Mouse (Mus musculus) CD4-positive, CD25-positive, alpha-beta regulatory T cell, adult 2 months (primary cell): ENCODE data around the gene App.

Experiments used
- DNase-seq: peaks from one replicate; pipeline ENCODE4 v3.0.0-alpha.2; 2012; ENCODE audit warnings: low read depth, low spot score

App gene

DNA sequence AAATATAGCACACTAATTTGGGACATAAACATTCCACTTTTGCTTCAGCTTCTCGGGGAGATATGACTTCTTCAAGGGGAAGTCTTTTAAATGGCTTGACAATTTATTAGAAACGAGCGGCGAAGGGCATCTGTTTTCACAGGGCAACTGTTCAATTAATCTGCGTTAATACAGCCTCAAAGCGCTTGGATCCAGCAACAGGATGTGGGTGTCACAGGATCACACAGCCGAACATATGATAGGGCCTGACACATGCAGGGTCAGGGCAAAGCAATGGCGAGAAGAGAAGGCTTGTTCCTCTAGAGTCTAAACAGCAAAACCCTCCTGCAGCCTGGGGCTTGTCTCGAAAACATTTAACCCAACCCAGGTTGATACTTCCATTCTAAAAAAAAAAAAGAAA lies 22.7 kb downstream of the App start:
- DNase-seq, result no peak

DNA sequence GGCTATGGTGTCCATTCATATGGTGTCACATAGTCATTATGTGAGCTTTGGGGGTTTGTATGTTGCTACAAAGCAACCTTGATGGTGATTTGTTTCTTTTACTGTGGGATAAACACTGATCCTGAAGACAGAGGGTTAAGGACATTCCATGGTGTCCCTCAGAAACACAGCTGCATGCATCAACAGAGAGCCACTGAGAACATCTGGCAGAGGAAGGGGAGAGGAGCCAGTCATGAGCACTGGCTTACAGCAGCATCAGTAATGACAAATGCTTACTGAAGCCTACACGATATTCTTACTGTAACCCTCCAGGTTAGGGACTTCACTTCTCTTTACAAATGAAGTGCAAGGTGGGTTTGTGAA lies 24.1 kb downstream of the App start:
- no peak for DNase-seq

DNA sequence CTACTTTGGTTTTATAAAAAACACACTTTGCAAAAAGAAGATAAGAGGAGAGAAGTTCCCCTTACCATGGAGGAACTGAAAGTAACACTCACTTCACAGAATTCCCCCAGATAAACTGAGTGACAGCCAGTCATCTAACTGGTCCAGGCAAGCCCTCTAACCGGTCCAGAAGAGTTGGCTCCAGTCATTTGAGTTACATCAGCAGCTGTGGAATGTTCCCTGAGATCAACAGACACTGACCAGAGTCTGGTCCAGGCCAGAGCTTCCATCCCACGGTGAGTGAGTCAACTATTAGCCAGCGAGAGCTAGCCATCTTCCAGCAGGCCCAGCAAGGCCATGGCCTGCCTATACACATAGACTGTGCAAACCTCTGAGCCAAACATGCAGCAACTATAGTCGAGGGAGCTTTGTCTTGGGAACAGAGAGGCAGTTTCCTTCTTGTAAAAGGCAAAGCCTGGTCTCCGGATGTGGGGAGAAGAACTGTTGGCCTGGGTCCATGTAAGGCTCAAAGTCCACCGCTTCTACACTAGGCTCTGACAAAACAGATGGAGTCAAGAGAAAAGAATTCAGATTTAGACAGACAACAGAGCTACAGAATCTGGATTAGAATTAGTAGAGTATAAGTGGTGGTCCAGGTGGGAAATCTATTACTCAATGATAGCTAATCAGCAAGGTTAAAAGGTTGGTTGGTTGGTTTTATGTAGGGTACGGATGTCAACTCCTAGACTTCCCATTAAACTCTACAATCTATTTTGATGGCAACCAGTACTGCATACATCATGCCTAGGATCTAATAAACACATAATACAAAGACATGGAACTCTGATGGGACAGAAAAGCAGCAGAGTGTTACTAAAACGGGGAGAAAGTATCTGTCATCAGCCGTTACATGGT lies 24.7 kb downstream of the App start:
- no peak for DNase-seq

- DNase-seq, result no peak
Measured at GRCm38 (mm10) chr16:85147440-85147839, 26.1 kb downstream of the App start.

- DNase-seq, result no peak
Measured at GRCm38 (mm10) chr16:85145771-85146178, 27.8 kb downstream of the App start.

DNA sequence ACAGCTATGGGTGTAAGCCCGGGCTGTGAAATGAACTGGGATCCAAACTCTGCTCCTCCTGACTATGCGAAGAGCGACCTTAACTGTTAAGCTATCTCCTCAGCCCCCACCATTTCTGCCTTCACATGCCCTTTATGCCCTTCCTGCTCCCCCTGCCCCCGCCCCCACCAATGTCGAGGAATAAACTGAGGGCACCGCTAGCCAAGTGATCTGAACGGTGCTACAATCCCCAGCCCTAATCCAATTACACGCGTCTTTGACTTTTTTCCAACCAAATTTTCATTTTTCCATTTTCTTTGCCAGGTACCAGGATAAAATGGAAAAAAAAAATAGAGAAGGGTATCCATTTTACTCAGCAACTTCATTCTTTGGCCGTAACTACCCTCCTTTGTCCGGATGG lies 28.2 kb downstream of the App start:
- DNase-seq, result no peak

DNA sequence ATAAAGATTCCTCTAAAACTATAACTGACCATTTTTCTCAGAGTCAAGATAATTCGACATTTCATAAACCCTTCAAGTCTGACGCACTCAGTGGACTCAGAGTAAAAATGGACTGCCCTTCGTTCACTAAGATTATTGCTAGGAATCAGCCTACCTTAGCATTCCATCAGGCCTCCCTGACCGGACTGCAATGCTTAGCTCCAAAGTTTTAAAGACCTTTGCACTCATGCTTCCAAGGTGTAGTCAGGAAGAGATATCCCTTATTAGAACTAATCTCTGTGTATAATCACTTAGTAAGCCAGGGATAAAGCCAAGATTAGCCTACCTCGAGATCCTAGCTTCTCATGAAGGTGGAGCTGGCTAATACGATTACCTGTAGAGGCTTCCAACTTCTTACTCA lies 29.2 kb downstream of the App start:
- no peak for DNase-seq

DNA sequence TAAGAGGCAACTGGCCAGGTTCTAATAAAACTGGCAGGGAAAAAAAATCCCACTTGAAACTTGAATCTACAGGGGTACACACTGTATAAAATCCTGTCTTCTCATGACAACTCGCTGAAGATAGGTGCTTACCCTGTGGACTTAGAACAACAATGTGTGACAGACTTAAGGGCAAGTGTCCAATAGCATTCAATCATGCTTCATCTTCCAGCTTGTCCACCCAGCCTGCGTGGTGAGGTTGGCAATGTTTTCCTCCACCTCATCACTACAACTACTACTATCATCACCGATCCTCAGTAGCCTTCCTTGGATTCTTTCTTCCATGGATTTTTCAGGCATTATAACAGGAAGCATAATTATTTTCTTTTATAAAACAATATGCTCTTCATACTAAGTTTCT lies 29.7 kb downstream of the App start:
- no peak for DNase-seq

- no peak for DNase-seq
Measured at GRCm38 (mm10) chr16:85143188-85143587, 30.4 kb downstream of the App start.

DNA sequence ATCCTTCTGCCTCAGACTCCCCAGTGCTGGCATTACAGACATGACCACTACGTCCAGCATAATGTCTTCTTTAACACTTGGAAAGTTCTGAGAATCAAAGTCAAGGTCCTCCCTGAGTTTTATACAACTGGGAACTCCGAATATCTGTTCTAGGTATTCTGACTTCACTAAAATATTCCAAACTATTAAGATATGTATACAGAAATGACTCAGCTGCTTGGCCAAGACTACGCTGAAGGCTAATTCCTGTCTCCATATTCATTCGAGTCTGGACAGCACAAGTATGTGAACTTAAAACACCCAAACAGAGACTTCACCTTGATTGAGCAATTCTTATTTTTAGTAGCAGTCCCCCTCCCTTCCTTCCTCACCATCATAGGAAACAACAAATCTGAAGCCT lies 32.2 kb downstream of the App start:
- DNase-seq, result no peak

DNA sequence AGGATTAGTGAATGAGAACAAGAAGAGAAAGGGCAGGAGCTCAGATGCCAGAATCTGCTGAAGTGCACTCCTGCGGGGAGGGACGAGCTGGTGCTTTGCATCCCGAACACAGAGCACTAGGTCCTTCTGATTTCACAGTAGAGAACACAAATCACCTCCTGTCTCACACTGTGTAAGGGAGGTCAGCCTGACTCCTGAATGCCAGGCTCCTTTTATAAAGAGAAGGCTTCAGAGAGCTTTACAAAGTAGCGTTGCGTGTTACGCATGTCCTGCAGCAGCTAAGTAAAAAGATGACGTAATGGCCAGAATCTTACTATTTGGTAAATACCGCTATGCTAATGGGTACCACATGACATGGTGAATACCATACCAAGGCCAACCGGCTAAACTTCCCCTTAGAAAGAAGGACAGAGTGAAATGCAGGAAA lies 34.4 kb downstream of the App start:
- no peak for DNase-seq

DNA sequence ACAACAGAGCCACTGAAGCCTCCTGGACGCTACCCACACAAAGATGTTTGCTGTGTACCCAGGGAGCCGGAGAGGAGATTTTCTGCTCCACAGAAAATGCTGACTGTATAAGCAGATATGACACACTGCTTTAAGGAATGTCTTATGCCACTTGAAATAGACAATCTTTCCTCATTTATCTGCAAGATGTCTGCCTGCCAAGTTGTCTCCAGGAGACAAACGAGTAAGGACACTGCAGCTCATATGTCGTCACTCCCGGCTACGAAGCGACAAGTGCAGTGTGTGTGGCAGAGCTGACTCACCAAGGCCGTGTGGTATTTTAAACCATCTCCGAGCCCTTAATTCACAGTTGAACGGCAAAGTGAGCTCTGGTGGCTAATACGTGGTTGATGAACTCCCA lies 36.2 kb downstream of the App start:
- DNase-seq, result no peak

- DNase-seq, result no peak
Measured at GRCm38 (mm10) chr16:85136046-85136445, 37.5 kb downstream of the App start.

GRCm38 (mm10) chr16:85133468-85133881 lies 40.1 kb downstream of the App start:
- DNase-seq, result no peak

GRCm38 (mm10) chr16:85133057-85133456 lies 40.5 kb downstream of the App start:
- no peak for DNase-seq

- no peak for DNase-seq
Measured at GRCm38 (mm10) chr16:85132182-85132581, 41.4 kb downstream of the App start.

GRCm38 (mm10) chr16:85130861-85131556 lies 42.6 kb downstream of the App start:
- DNase-seq, result no peak

GRCm38 (mm10) chr16:85128693-85129657 lies 44.6 kb downstream of the App start:
- DNase-seq, result no peak

GRCm38 (mm10) chr16:85128347-85128664 lies 45.3 kb downstream of the App start:
- DNase-seq, result no peak

DNA sequence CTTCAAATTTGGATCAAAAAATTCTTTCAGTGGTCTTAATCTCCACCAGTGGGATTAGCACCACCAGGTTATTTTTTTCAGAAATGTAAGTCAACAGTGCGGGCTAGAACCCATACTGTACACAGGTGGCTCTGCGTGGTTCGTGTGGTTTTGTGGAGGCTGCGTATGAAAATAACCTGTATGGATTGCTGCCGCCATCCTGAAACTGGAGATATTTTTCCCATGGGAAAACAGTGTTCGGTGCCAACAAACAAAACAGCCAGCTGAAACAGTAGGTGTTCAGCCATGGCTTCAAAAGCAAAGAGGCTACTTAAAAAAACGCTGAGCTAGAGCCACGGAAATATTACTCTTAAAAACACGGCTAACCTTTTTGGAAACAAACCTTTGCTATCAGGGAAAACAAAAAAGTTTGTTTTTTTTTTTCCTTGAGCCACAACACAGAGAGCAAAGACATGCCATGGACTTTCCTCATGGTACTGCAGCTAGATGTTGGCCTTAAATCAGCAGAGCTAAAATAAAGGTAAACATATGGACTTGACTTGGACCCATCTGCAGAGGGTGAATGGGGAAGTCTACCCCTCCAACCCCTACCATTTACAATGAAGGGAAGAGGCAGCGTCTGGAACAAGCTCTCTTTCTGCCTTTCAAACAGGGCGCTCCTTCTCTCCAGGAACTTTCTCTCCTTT lies 45.8 kb downstream of the App start:
- no peak for DNase-seq

DNA sequence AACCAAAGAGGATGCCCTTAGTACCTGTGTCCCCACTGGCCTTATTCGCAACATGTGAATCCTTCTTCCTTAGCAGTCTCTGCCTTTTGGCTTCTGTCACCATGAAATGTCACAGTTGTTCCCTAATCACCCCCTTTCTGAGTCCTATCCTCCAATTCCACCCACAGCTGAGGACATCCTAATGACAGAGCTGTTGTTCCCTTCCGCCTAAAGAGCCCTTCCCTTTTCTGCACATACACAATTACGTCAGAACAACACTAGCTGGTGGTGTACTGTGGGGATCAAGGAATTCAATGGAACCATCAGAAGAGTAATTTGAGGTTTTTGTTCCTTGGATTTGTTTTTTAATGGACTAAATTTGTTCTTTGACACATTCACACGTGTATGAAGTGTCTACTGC lies 48.9 kb downstream of the App start:
- no peak for DNase-seq

DNA sequence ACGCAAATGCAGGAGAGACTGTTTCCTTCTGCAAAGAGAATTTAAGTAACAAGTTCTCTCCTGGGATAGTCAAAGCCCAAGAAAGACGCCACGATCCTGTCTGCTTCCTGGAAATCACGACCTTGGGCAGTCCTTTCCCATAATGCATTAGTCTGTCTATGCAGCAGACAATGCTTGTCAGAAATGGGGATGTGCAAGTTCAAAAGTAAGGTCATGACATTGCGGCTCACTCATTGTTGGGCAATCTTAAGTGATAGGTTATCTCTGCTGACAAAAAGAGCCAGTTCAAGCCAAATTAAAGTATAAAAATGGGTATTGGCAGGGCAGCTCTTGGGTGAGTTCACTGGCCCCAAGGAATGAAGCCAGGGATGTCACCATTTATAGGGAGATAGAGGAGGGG lies 51.6 kb downstream of the App start:
- no peak for DNase-seq
